Comparison of ENCODE assay signal across 21 mouse cellular contexts in genomic region chr7:4215805-4216204, GRCm38 (mm10). TPM values are rescaled to one million over a fixed set of nuclear protein-coding genes. Genes with fewer than 3 reads are reported as not detected.
DNase-seq lines count a peak whose midpoint lies in the region; ATAC-seq lines count a peak whose summit lies in the region.
"Had no signal": no experiment of that assay in that cellular context is flagged by ENCODE, and none has a peak within 500 bp of the region (broad histone marks: within the 10 kb centered on the region; RNA-seq: fewer than 3 reads in every experiment).

No protein-coding gene starts in this region.

- no peak overlapping the region for H3K4me2 ChIP-seq in intestine, embryonic 15.5 days (replicated peaks)
- H3K4me2 ChIP-seq in intestine, embryonic 16.5 days (ENCODE audit: low read depth, low read length) = no peak overlapping the region
- H3K4me2 ChIP-seq in stomach, embryonic 16.5 days (ENCODE audit: low read depth, low read length) = no peak overlapping the region
- H3K4me2 ChIP-seq: embryonic facial prominence, embryonic 12.5 days; forebrain, embryonic 13.5 days; forebrain, embryonic 15.5 days had no signal

- no peak overlapping the region for H3K27ac ChIP-seq in intestine, embryonic 15.5 days
- no peak overlapping the region for H3K27ac ChIP-seq in intestine, embryonic 16.5 days (ENCODE audit: low read length)
- H3K27ac ChIP-seq in stomach, embryonic 16.5 days (ENCODE audit: low read length) = no peak overlapping the region
- H3K27ac ChIP-seq: embryonic facial prominence, embryonic 10.5 days; embryonic facial prominence, embryonic 12.5 days; forebrain, embryonic 13.5 days; forebrain, embryonic 15.5 days had no signal

- no peaks in the 10 kb centered on the region for H3K36me3 ChIP-seq in intestine, embryonic 15.5 days
- no peaks in the 10 kb centered on the region for H3K36me3 ChIP-seq in intestine, embryonic 16.5 days (ENCODE audit: control insufficient read depth, insufficient read depth, low read length)
- H3K36me3 ChIP-seq in stomach, embryonic 16.5 days (ENCODE audit: control insufficient read depth, insufficient read depth, low read length) = no peaks in the 10 kb centered on the region
- H3K36me3 ChIP-seq: embryonic facial prominence, embryonic 10.5 days; embryonic facial prominence, embryonic 12.5 days; forebrain, embryonic 15.5 days had no signal

- H3K27me3 ChIP-seq in intestine, embryonic 15.5 days (replicated peaks) = no peaks in the 10 kb centered on the region
- H3K27me3 ChIP-seq in intestine, embryonic 16.5 days (replicated peaks; ENCODE audit: control insufficient read depth, insufficient read depth, low read length) = no peaks in the 10 kb centered on the region
- H3K27me3 ChIP-seq in stomach, embryonic 16.5 days (ENCODE audit: control insufficient read depth, insufficient read depth, low read length) = no peaks in the 10 kb centered on the region
- H3K27me3 ChIP-seq: embryonic facial prominence, embryonic 12.5 days; forebrain, embryonic 13.5 days; forebrain, embryonic 15.5 days had no signal

- 0 out of 2 replicates have a peak, but pooled peaks have one; percentile 31 for ATAC-seq in intestine, embryonic 15.5 days
- no peak; the same call in 1 of the 2 replicates for ATAC-seq in intestine, embryonic 16.5 days
- ATAC-seq in stomach, embryonic 16.5 days (ENCODE audit: insufficient read depth, low FRiP score) = peak; percentile 72; the same call in 1 of the 2 replicates
- ATAC-seq: forebrain, embryonic 13.5 days; forebrain, embryonic 15.5 days; forebrain, postnatal 0 days had no signal

- H3K4me1 ChIP-seq in intestine, embryonic 15.5 days (replicated peaks) = no peaks in the 10 kb centered on the region
- H3K4me1 ChIP-seq in intestine, embryonic 16.5 days (ENCODE audit: control insufficient read depth, insufficient read depth, low read length) = no peaks in the 10 kb centered on the region
- no peaks in the 10 kb centered on the region for H3K4me1 ChIP-seq in stomach, embryonic 16.5 days (ENCODE audit: control insufficient read depth, insufficient read depth, low read length)
- H3K4me1 ChIP-seq: embryonic facial prominence, embryonic 10.5 days; embryonic facial prominence, embryonic 12.5 days; forebrain, embryonic 13.5 days; forebrain, embryonic 15.5 days had no signal

- no peak overlapping the region for H3K9ac ChIP-seq in intestine, embryonic 15.5 days
- H3K9ac ChIP-seq in intestine, embryonic 16.5 days (ENCODE audit: low read depth, low read length) = no peak overlapping the region
- H3K9ac ChIP-seq in stomach, embryonic 16.5 days (ENCODE audit: low read length) = no peak overlapping the region
- H3K9ac ChIP-seq: embryonic facial prominence, embryonic 12.5 days; forebrain, embryonic 13.5 days; forebrain, embryonic 15.5 days; forebrain, postnatal 0 days had no signal

- H3K9me3 ChIP-seq in intestine, embryonic 15.5 days = no peaks in the 10 kb centered on the region
- no peaks in the 10 kb centered on the region for H3K9me3 ChIP-seq in intestine, embryonic 16.5 days (ENCODE audit: control insufficient read depth, low read length)
- no peaks in the 10 kb centered on the region for H3K9me3 ChIP-seq in stomach, embryonic 16.5 days (replicated peaks; ENCODE audit: control insufficient read depth, low read length)
- H3K9me3 ChIP-seq: embryonic facial prominence, embryonic 10.5 days; embryonic facial prominence, embryonic 12.5 days; forebrain, embryonic 13.5 days; forebrain, embryonic 15.5 days had no signal

- no peak overlapping the region for H3K4me3 ChIP-seq in intestine, embryonic 15.5 days (replicated peaks)
- H3K4me3 ChIP-seq in intestine, embryonic 16.5 days (ENCODE audit: low read length) = no peak overlapping the region
- H3K4me3 ChIP-seq in stomach, embryonic 16.5 days (replicated peaks; ENCODE audit: low read length) = no peak overlapping the region
- H3K4me3 ChIP-seq: embryonic facial prominence, embryonic 10.5 days; embryonic facial prominence, embryonic 12.5 days; forebrain, embryonic 13.5 days; forebrain, embryonic 15.5 days had no signal

- no peak for DNase-seq in testis, postnatal 14 days (ENCODE audit: low spot score)
- no peak for DNase-seq in kidney, postnatal 10 days
- DNase-seq: adrenal gland, adult 2 months; adrenal gland, postnatal 10 days; adrenal gland, postnatal 25 days; cerebellum, adult 11-12 months; cerebellum, adult 2 months; cerebellum, adult 9-10 months; cerebellum, postnatal 10 days; cerebellum, postnatal 25 days; forebrain, postnatal 0 days had no signal

- WGBS in intestine, embryonic 15.5 days = 49% methylated on average over 2 of the region's 2 CpGs
- WGBS in intestine, embryonic 16.5 days = 47% methylated on average over 2 of the region's 2 CpGs
- whole genome bisulfite sequencing in stomach, embryonic 16.5 days = 35% methylated on average over 2 of the region's 2 CpGs

RNA-seq across cellular contexts. Expression of gene Lilra5, which starts 21.7 kb away (rescaled TPM):
- polyA plus RNA-seq in intestine, embryonic 15.5 days (2015; fragmentation: Nextera tagmentation; extraction: Ambion mirVana) = 0.19 and 0.28 TPM in 2 replicates
- polyA plus RNA-seq in intestine, embryonic 16.5 days (2015; fragmentation: Nextera tagmentation; extraction: Ambion mirVana) = 0.22 and 0.38 TPM in 2 replicates
- polyA plus RNA-seq in stomach, embryonic 16.5 days (2015; fragmentation: Nextera tagmentation; extraction: Ambion mirVana) = 0.24 and 0.26 TPM in 2 replicates
- polyA plus RNA-seq: C2C12; embryonic facial prominence, embryonic 10.5 days; embryonic facial prominence, embryonic 12.5 days; embryonic facial prominence, embryonic 14.5 days; forebrain, embryonic 11.5 days; forebrain, embryonic 13.5 days; forebrain, embryonic 15.5 days; forebrain, postnatal 0 days had no signal

RNA-seq across cellular contexts. Expression of gene Cdc42ep5, which starts 51.1 kb away (rescaled TPM):
- polyA plus RNA-seq in intestine, embryonic 15.5 days (2015; fragmentation: Nextera tagmentation; extraction: Ambion mirVana) = 66.3 and 68.6 TPM in 2 replicates
- 83.5 and 84.5 TPM in 2 replicates for polyA plus RNA-seq in intestine, embryonic 16.5 days (2015; fragmentation: Nextera tagmentation; extraction: Ambion mirVana)
- 81.9 and 86.4 TPM in 2 replicates for polyA plus RNA-seq in stomach, embryonic 16.5 days (2015; fragmentation: Nextera tagmentation; extraction: Ambion mirVana)
